ENCODE assay signal across 8 mouse cellular contexts in the genomic region with DNA sequence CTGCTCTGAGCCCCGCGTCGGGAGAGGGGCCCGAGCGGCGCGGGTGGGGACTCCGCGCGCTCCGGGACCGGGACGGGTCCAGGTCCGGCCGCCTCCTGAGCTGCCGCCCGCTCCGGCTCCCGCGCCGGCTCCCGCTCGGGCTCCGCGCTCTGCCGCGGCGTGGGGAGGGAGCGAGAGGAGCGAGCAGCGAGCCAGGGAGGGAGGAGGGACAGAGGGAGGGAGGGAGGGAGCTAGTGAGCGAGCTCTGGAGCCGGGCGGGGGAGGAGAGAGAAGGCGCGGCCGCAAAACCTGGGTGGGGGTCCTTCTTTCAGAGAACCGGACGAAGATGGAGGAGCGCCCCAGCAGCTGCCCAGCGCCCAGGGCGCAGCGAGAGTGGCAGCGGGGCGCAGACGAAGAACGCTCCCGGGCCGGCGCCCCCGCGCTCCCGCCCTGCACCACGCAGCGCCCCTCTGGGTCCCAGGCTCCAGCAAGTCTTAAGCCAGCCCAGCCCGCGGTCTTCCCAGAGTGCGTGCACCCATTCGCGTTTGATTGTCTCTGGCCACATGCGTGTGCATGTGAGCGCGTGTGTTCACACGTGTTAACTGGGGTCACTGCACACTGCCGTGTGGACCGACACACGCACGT.
DNase-seq lines count a peak whose midpoint lies in the region; ATAC-seq and TF ChIP-seq lines count a peak whose summit lies in the region.

No protein-coding gene starts in this region.

- peak overlapping the region; percentile 97 for H3K4me2 ChIP-seq in heart, embryonic 12.5 days
- peak overlapping the region; percentile 53 for H3K4me2 ChIP-seq in liver, embryonic 14.5 days (ENCODE audit: low read depth)

- H3K9ac ChIP-seq in ES-Bruce4 (ENCODE audit: low read depth, poor library complexity, severe bottlenecking): peak overlapping the region; percentile 77
- peak overlapping the region; percentile 77 for H3K9ac ChIP-seq in heart, embryonic 12.5 days
- no peak overlapping the region for H3K9ac ChIP-seq in liver, embryonic 14.5 days (replicated peaks)

- no peaks in the 10 kb centered on the region for H3K9me3 ChIP-seq in ES-Bruce4 (replicated peaks; ENCODE audit: control insufficient read depth, insufficient read depth, low read length, poor library complexity, severe bottlenecking)
- no peaks in the 10 kb centered on the region for H3K9me3 ChIP-seq in embryonic facial prominence, embryonic 10.5 days
- H3K9me3 ChIP-seq in heart, embryonic 12.5 days (replicated peaks): no peaks in the 10 kb centered on the region
- H3K9me3 ChIP-seq in liver, embryonic 14.5 days (ENCODE audit: control insufficient read depth, low read length): no peaks in the 10 kb centered on the region

- TF ChIP-seq CTCF in ES-Bruce4 (IDR thresholded peaks at IDR 0.05; ENCODE audit: low read depth, low read length): no peak
- no peak for TF ChIP-seq CTCF in liver, embryonic 14.5 days (IDR thresholded peaks at IDR 0.05; ENCODE audit: low read depth)

- TF ChIP-seq EP300 in ES-Bruce4 (IDR thresholded peaks at IDR 0.05; ENCODE audit: insufficient read depth, low read depth, low read length): no peak
- no peak for TF ChIP-seq EP300 in liver, embryonic 14.5 days (IDR thresholded peaks at IDR 0.05; ENCODE audit: low read depth)

- peak; percentile 73 for DNase-seq in adrenal gland, adult 2 months
- DNase-seq in embryonic facial prominence, embryonic 10.5 days (ENCODE audit: low spot score): peak; percentile 77
- peak; percentile 9 to 48 for DNase-seq in kidney, postnatal 25 days
- no peak for DNase-seq in liver, embryonic 14.5 days (ENCODE audit: low read depth in 3 of 3, low spot score in 3 of 3)
- peak; percentile 84 to 85 for DNase-seq in right cerebral cortex, postnatal 10 days (ENCODE audit: low spot score in 2 of 2)
- no peak for DNase-seq in natural killer cell, adult 2 months (ENCODE audit: low spot score in 2 of 2)

- ATAC-seq in heart, embryonic 12.5 days (ENCODE audit: insufficient number of reproducible peaks, low FRiP score): peak; percentile 23
- no peak for ATAC-seq in liver, embryonic 14.5 days (ENCODE audit: insufficient read depth)

- no peak for TF ChIP-seq POLR2A in ES-Bruce4 (IDR thresholded peaks at IDR 0.05; ENCODE audit: insufficient read depth, low read length)

- no peaks in the 10 kb centered on the region for H3K4me1 ChIP-seq in ES-Bruce4 (ENCODE audit: control insufficient read depth, insufficient read depth, low read length)
- peaks cover 41% of the 10 kb centered on the region for H3K4me1 ChIP-seq in embryonic facial prominence, embryonic 10.5 days
- H3K4me1 ChIP-seq in heart, embryonic 12.5 days (replicated peaks): peaks cover 21% of the 10 kb centered on the region
- 0 out of 4 replicates have a peak, but pooled peaks cover 0 to 2% of the 10 kb centered on the region in 2 experiments for H3K4me1 ChIP-seq in liver, embryonic 14.5 days (replicated peaks; ENCODE audit: control insufficient read depth in 2 of 2, insufficient read depth in 2 of 2, low read length in 1 of 2)

- peaks cover 5% of the 10 kb centered on the region for H3K27me3 ChIP-seq in ES-Bruce4 (ENCODE audit: control insufficient read depth, insufficient read depth, low read length, poor library complexity, severe bottlenecking)
- peaks cover 83% of the 10 kb centered on the region for H3K27me3 ChIP-seq in embryonic facial prominence, embryonic 10.5 days (replicated peaks; ENCODE audit: low read depth, poor library complexity, severe bottlenecking)
- H3K27me3 ChIP-seq in heart, embryonic 12.5 days (replicated peaks): peaks cover 79% of the 10 kb centered on the region
- H3K27me3 ChIP-seq in liver, embryonic 14.5 days (ENCODE audit: control insufficient read depth, insufficient read depth, low read length): peaks cover 43% of the 10 kb centered on the region

- WGBS in embryonic facial prominence, embryonic 10.5 days: under 1% methylated on average over 57 of the region's 68 CpGs
- under 1% methylated on average over 65 of the region's 68 CpGs for WGBS in heart, embryonic 12.5 days
- whole genome bisulfite sequencing in liver, embryonic 14.5 days (ENCODE audit: insufficient replicate concordance): 1% methylated on average over 49 of the region's 68 CpGs

- H3K36me3 ChIP-seq in ES-Bruce4 (ENCODE audit: control insufficient read depth, insufficient read depth, low read length, poor library complexity, severe bottlenecking): no peaks in the 10 kb centered on the region
- no peaks in the 10 kb centered on the region for H3K36me3 ChIP-seq in embryonic facial prominence, embryonic 10.5 days (replicated peaks)
- H3K36me3 ChIP-seq in heart, embryonic 12.5 days: no peaks in the 10 kb centered on the region
- no peaks in the 10 kb centered on the region for H3K36me3 ChIP-seq in liver, embryonic 14.5 days (replicated peaks; ENCODE audit: control insufficient read depth, insufficient read depth, low read depth)

- H3K4me3 ChIP-seq in ES-Bruce4 (ENCODE audit: low read depth, low read length): peak overlapping the region; percentile 64
- H3K4me3 ChIP-seq in embryonic facial prominence, embryonic 10.5 days: peak overlapping the region; percentile 79
- peak overlapping the region; percentile 60 for H3K4me3 ChIP-seq in heart, embryonic 12.5 days
- H3K4me3 ChIP-seq in liver, embryonic 14.5 days (ENCODE audit: insufficient read depth in 1 of 2, low read depth in 2 of 2, low read length in 2 of 2): peak overlapping the region; percentile 14 to 42; a peak in 3 of 4 replicates

- H3K27ac ChIP-seq in ES-Bruce4 (ENCODE audit: insufficient read depth, low read length): no peak overlapping the region
- H3K27ac ChIP-seq in embryonic facial prominence, embryonic 10.5 days (replicated peaks): peak overlapping the region; percentile 82
- H3K27ac ChIP-seq in heart, embryonic 12.5 days (ENCODE audit: poor library complexity, severe bottlenecking): no peak overlapping the region
- no peak overlapping the region for H3K27ac ChIP-seq in liver, embryonic 14.5 days

Comparison
In these comparisons a context has a peak if more than half of its experiments do, and no peak if none do; other contexts are left out.
1. H3K4me3 ChIP-seq: peak in every context shown above with its lines; median percentile 79 in embryonic facial prominence, embryonic 10.5 days; 64 in ES-Bruce4; 60 in heart, embryonic 12.5 days; 28 in liver, embryonic 14.5 days.
2. DNase-seq: peak in adrenal gland, adult 2 months (single experiment), embryonic facial prominence, embryonic 10.5 days (single experiment), kidney, postnatal 25 days (2 of 2) and right cerebral cortex, postnatal 10 days (2 of 2); none in liver, embryonic 14.5 days (0 of 3) and natural killer cell, adult 2 months (0 of 2).